Mouse (Mus musculus) intestine, embryonic 15.5 days (tissue): Measurements from ENCODE around the gene Gins3. TPM values are rescaled to one million over a fixed set of nuclear protein-coding genes. Genes with fewer than 3 reads are reported as not detected.

ENCODE experiments used
- ATAC-seq: fragments of 200-750 bp; cut with Nextera tagmentation; 2 replicates; pipeline ENCODE4 v1.8.0; 2017; ENCODE audit warnings: moderate TSS enrichment, moderate library complexity
- H3K27ac ChIP-seq: fragments of 300-500 bp; sonication (generic); 2 replicates; pipeline ENCODE4 v1.5.1; 2015; ENCODE audit warnings: mild to moderate bottlenecking, inconsistent platforms
- H3K27me3 ChIP-seq: fragments of 300-500 bp; sonication (generic); replicated peaks from 2 replicates; pipeline ENCODE4 v1.6.1; 2015; ENCODE audit warnings: inconsistent platforms
- H3K36me3 ChIP-seq: fragments of 300-500 bp; sonication (generic); 2 replicates; pipeline ENCODE4 v1.6.1; 2015; ENCODE audit warnings: inconsistent platforms
- H3K4me1 ChIP-seq: fragments of 300-500 bp; sonication (generic); replicated peaks from 2 replicates; pipeline ENCODE4 v1.6.1; 2015; ENCODE audit warnings: inconsistent platforms
- H3K4me2 ChIP-seq: fragments of 300-500 bp; sonication (generic); replicated peaks from 2 replicates; pipeline ENCODE4 v1.6.1; 2015; ENCODE audit warnings: mild to moderate bottlenecking, inconsistent platforms
- H3K4me3 ChIP-seq: fragments of 300-500 bp; sonication (generic); replicated peaks from 2 replicates; pipeline ENCODE4 v1.5.1; 2015; ENCODE audit warnings: inconsistent platforms
- H3K9ac ChIP-seq: fragments of 300-500 bp; sonication (generic); 2 replicates; pipeline ENCODE4 v1.6.1; 2015; ENCODE audit warnings: inconsistent platforms
- H3K9me3 ChIP-seq: fragments of 300-500 bp; sonication (generic); 2 replicates; pipeline ENCODE4 v1.6.1; 2016; ENCODE audit warnings: inconsistent platforms
- WGBS: fragments of 180-500 bp; shearing (Covaris S2); methylation state at CpG from one replicate; pipeline ENCODE4 v1.1.7; 2015; 5-methylcytosine and 5-hydroxymethylcytosine counted together
- polyA plus RNA-seq: library from polyadenylated mRNA; unstranded; fragments of >200 nt; fragmentation: Nextera tagmentation; extraction: Ambion mirVana; gene quantifications from 2 replicates; pipeline ENCODE4 v1.2.1, GENCODE M21; 2015

The Gins3 gene
- polyA plus RNA-seq, 1 experiment from 2014 or later = 16.9 TPM

DNA sequence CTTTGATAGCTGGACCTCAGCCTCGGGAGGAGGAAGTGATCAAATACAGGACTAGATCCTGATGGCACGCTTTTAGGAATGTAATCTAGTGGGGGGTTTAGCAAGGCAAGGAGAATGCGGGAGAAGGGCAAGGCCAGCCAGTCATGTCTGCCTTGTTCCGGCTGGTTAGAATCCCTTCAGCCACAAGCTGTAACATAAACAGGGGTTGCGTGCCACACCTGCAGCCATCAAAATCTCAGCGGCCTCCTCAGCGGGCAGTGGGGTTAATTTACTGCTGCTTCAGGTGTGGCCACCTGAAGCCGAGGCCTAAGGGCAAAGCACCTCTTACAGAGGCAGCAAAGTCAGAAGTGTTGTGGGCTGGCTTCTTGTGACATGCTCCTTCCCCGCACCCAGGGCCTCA lies 43.4 kb downstream of the Gins3 start, which contains the start of gene Ndrg4:
Ndrg4 (plus strand) TSS at position 350 of the 400 bp plus-strand sequence.
- peaks cover 72% of the 10 kb centered on the region for H3K27me3 ChIP-seq

GRCm38 (mm10) chr8:95677591-95678023 lies 44.4 kb downstream of the Gins3 start:
- Histone ChIP-seq H3K27ac (no peak overlapping the region), H3K36me3 (no peaks in the 10 kb centered on the region), H3K9ac (peak overlapping the region; percentile 30; the same call in 1 of the 2 replicates), H3K4me2 (peak overlapping the region; percentile 98), H3K9me3 (no peaks in the 10 kb centered on the region), H3K4me1 (peaks cover 14% of the 10 kb centered on the region), H3K4me3 (peak overlapping the region; percentile 53), H3K27me3 (peaks cover 70% of the 10 kb centered on the region)
- peak; percentile 55 for ATAC-seq
- WGBS = under 1% methylated on average over 45 of the region's 48 CpGs

More for the DNA sequence above, 43.4 kb downstream of the Gins3 start, which contains the start of gene Ndrg4:
- no peaks in the 10 kb centered on the region for H3K36me3 ChIP-seq
- H3K4me2 ChIP-seq = peak within 1 kb of the TSS; percentile 98
- peak within 1 kb of the TSS; percentile 53 for H3K4me3 ChIP-seq
- 40% methylated on average over 9 of the region's 9 CpGs for whole genome bisulfite sequencing
- H3K9me3 ChIP-seq = no peaks in the 10 kb centered on the region
- peaks cover 14% of the 10 kb centered on the region for H3K4me1 ChIP-seq
- peak within 1 kb of the TSS; percentile 30; the same call in 1 of the 2 replicates for H3K9ac ChIP-seq
- H3K27ac ChIP-seq = no peak within 1 kb of the TSS
- no peak for ATAC-seq

GRCm38 (mm10) chr8:95678024-95678611 lies 44.9 kb downstream of the Gins3 start:
- peaks cover 65% of the 10 kb centered on the region for H3K27me3 ChIP-seq
- ATAC-seq = peak; percentile 52
- H3K36me3 ChIP-seq = no peaks in the 10 kb centered on the region
- peak overlapping the region; percentile 30; the same call in 1 of the 2 replicates for H3K9ac ChIP-seq
- WGBS = under 1% methylated on average over 55 of the region's 70 CpGs
- peak overlapping the region; percentile 53 for H3K4me3 ChIP-seq
- peaks cover 14% of the 10 kb centered on the region for H3K4me1 ChIP-seq
- H3K9me3 ChIP-seq = no peaks in the 10 kb centered on the region
- H3K27ac ChIP-seq = no peak overlapping the region
- peak overlapping the region; percentile 98 for H3K4me2 ChIP-seq

DNA sequence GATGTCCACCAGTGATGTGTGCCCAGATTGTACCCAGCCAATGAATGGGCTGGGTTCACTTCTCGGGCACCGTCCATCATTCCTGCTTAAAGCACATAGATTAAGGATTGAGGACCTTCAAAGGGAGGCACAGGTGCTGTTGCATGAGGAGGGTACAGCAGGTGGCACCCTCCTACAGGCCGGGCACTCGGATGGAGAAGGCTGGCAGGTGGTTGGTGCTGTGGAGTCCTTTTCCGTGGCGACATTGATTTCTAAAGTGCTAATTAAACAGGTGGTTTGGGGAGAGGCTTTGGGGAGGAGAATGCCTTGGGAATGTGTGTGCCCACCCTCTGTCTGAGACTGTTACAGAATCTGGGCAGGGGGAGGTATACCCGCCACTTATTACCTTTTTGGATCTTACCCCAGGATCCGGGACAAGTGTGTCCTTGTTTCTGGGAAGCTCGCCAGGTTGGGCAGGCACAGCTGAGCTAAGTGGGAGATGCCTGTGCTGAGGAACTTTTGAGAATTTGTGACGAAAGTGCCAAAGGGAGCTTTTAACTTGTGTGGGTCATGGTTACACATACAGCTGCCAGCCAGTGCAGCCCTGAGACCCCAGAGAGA lies 54.9 kb downstream of the Gins3 start:
- Histone ChIP-seq H3K4me3 (no peak overlapping the region), H3K9me3 (no peaks in the 10 kb centered on the region), H3K27me3 (0 out of 2 replicates have a peak, but pooled peaks cover 3% of the 10 kb centered on the region), H3K36me3 (no peaks in the 10 kb centered on the region), H3K4me2 (no peak overlapping the region), H3K4me1 (no peaks in the 10 kb centered on the region), H3K27ac (no peak overlapping the region), H3K9ac (no peak overlapping the region)
- 82% methylated on average over 10 of the region's 10 CpGs for WGBS
- ATAC-seq = no peak

DNA sequence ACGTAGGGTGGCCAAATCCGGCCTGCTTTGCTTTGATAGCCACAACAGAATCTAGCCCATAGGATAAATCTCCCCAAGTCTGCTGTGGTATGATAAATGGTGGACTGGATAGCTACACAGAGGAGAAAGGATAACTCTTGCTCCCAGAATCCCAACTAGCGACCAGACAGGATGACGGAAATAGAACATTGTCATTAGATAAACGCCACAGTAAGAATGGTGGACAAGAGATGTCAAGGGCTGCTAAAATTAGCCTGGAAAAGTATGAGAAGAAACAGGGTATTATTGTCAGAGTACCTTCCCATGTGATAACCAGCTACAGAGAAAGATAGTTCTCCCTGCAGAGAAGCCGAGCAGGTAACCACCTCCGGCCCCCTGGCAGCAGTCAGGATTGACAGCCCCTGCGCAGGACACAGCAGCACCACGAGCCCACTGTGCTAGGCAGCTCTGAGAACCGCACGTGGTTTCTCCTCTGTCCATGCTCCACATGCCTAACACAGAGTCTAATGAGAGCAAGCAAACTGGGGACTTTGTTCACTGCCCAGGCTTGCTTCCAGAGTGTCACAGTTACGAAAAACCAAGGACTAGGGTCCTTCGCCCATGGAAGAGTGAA lies 57.8 kb downstream of the Gins3 start:
- 74% methylated on average over 13 of the region's 13 CpGs for WGBS
- Histone ChIP-seq H3K27me3 (peaks cover 13% of the 10 kb centered on the region), H3K36me3 (no peaks in the 10 kb centered on the region), H3K9me3 (no peaks in the 10 kb centered on the region), H3K27ac (no peak overlapping the region), H3K4me1 (no peaks in the 10 kb centered on the region), H3K4me3 (no peak overlapping the region), H3K4me2 (no peak overlapping the region), H3K9ac (no peak overlapping the region)
- no peak for ATAC-seq

- H3K9ac ChIP-seq = no peak overlapping the region
- ATAC-seq = no peak
- WGBS = 23% methylated on average over 6 of the region's 6 CpGs
- H3K4me3 ChIP-seq = no peak overlapping the region
- no peaks in the 10 kb centered on the region for H3K9me3 ChIP-seq
- H3K36me3 ChIP-seq = no peaks in the 10 kb centered on the region
- 0 out of 2 replicates have a peak, but pooled peaks cover 3% of the 10 kb centered on the region for H3K4me1 ChIP-seq
- H3K27me3 ChIP-seq = peaks cover 24% of the 10 kb centered on the region
- H3K4me2 ChIP-seq = no peak overlapping the region
- H3K27ac ChIP-seq = no peak overlapping the region
These were observed 61.4 kb downstream of the Gins3 start for GRCm38 (mm10) chr8:95694631-95695030.

Other genes starting within 250 kb of the Gins3 start
- 114 and 123 TPM in 2 replicates for gene Cfap20, start 198.6 kb upstream of the Gins3 start, polyA plus RNA-seq
- gene Csnk2a2, start 143.4 kb upstream of the Gins3 start, polyA plus RNA-seq = 10.5 and 11.5 TPM in 2 replicates
- gene Ccdc113, start 99.4 kb upstream of the Gins3 start, polyA plus RNA-seq = 0.18 and 0.21 TPM in 2 replicates
- not detected in 2 replicates for gene Prss54, start 57.1 kb upstream of the Gins3 start, polyA plus RNA-seq
- gene Ndrg4, start 43.5 kb downstream of the Gins3 start, polyA plus RNA-seq = 16.3 and 17.0 TPM in 2 replicates
- 19.7 and 24.3 TPM in 2 replicates for gene Setd6, start 82.4 kb downstream of the Gins3 start, polyA plus RNA-seq
- 56.4 and 57.5 TPM in 2 replicates for gene Cnot1, start 174.0 kb downstream of the Gins3 start, polyA plus RNA-seq
- 324 and 397 TPM in 2 replicates for gene Sap18b, start 191.9 kb downstream of the Gins3 start, polyA plus RNA-seq
- gene Slc38a7, start 220.1 kb downstream of the Gins3 start, polyA plus RNA-seq = 20.6 and 22.0 TPM in 2 replicates